ENCODE assay signal across 8 mouse cellular contexts in genomic region chr7:80032216-80033052, GRCm38 (mm10). TPM values are rescaled to one million over a fixed set of nuclear protein-coding genes. Genes with fewer than 3 reads are reported as not detected.
DNase-seq lines count a peak whose midpoint lies in the region; ATAC-seq lines count a peak whose summit lies in the region.

No protein-coding gene starts in this region.

- no peak overlapping the region for H3K4me3 ChIP-seq in forebrain, embryonic 10.5 days
- no peak overlapping the region for H3K4me3 ChIP-seq in forebrain, embryonic 15.5 days
- H3K4me3 ChIP-seq in midbrain, embryonic 11.5 days (ENCODE audit: low read depth, low read length), result no peak overlapping the region
- H3K4me3 ChIP-seq in midbrain, embryonic 15.5 days, result no peak overlapping the region
- H3K4me3 ChIP-seq in liver, embryonic 12.5 days, result no peak overlapping the region
- H3K4me3 ChIP-seq in forebrain, embryonic 11.5 days (ENCODE audit: low read depth, low read length), result no peak overlapping the region

- peaks cover 29% of the 10 kb centered on the region for H3K36me3 ChIP-seq in forebrain, embryonic 10.5 days (replicated peaks)
- H3K36me3 ChIP-seq in forebrain, embryonic 15.5 days, result no peaks in the 10 kb centered on the region
- H3K36me3 ChIP-seq in midbrain, embryonic 11.5 days (ENCODE audit: control insufficient read depth, insufficient read depth, low read length), result no peaks in the 10 kb centered on the region
- no peaks in the 10 kb centered on the region for H3K36me3 ChIP-seq in midbrain, embryonic 15.5 days (replicated peaks)
- H3K36me3 ChIP-seq in liver, embryonic 12.5 days, result peaks cover 7% of the 10 kb centered on the region; the same call in 1 of the 2 replicates
- no peaks in the 10 kb centered on the region for H3K36me3 ChIP-seq in forebrain, embryonic 11.5 days (ENCODE audit: control insufficient read depth, insufficient read depth, low read length)

- peak; percentile 30 for DNase-seq in forebrain, embryonic 10.5 days (ENCODE audit: extremely low spot score, low spot score)
- DNase-seq in midbrain, embryonic 11.5 days (ENCODE audit: low spot score, missing footprints), result peak; percentile 91
- DNase-seq in thymus, postnatal 0 days (ENCODE audit: low spot score), result peak; percentile 53
- no peak for DNase-seq in layer of hippocampus, adult 18-20 months (ENCODE audit: low spot score in 2 of 2)
- DNase-seq in forebrain, embryonic 11.5 days (ENCODE audit: low spot score), result no peak

- H3K27ac ChIP-seq in forebrain, embryonic 10.5 days, result peak overlapping the region; percentile 71; the same call in 1 of the 2 replicates
- no peak overlapping the region for H3K27ac ChIP-seq in forebrain, embryonic 15.5 days (replicated peaks)
- peak overlapping the region; percentile 16; the same call in 1 of the 2 replicates for H3K27ac ChIP-seq in midbrain, embryonic 11.5 days (ENCODE audit: low read depth, low read length)
- H3K27ac ChIP-seq in midbrain, embryonic 15.5 days, result no peak overlapping the region
- H3K27ac ChIP-seq in liver, embryonic 12.5 days, result peak overlapping the region; percentile 70
- H3K27ac ChIP-seq in forebrain, embryonic 11.5 days (ENCODE audit: low read depth, low read length), result no peak overlapping the region

- H3K9ac ChIP-seq in forebrain, embryonic 15.5 days (replicated peaks), result no peak overlapping the region
- H3K9ac ChIP-seq in midbrain, embryonic 11.5 days (ENCODE audit: low read length), result no peak overlapping the region
- no peak overlapping the region for H3K9ac ChIP-seq in midbrain, embryonic 15.5 days
- H3K9ac ChIP-seq in liver, embryonic 12.5 days, result peak overlapping the region; percentile 29; the same call in 1 of the 2 replicates
- no peak overlapping the region for H3K9ac ChIP-seq in forebrain, embryonic 11.5 days (ENCODE audit: low read length)

- ATAC-seq in forebrain, embryonic 15.5 days (replicated peaks), result no peak
- 0 out of 2 replicates have a peak, but pooled peaks have one; percentile 15 for ATAC-seq in midbrain, embryonic 11.5 days (ENCODE audit: low FRiP score)
- no peak for ATAC-seq in midbrain, embryonic 15.5 days (replicated peaks)
- ATAC-seq in liver, embryonic 12.5 days, result peak; percentile 44
- no peak for ATAC-seq in forebrain, embryonic 11.5 days (replicated peaks; ENCODE audit: low FRiP score)

- H3K4me2 ChIP-seq in forebrain, embryonic 15.5 days (replicated peaks), result no peak overlapping the region
- H3K4me2 ChIP-seq in midbrain, embryonic 11.5 days, result no peak overlapping the region
- H3K4me2 ChIP-seq in midbrain, embryonic 15.5 days, result no peak overlapping the region
- H3K4me2 ChIP-seq in liver, embryonic 12.5 days, result peak overlapping the region; percentile 56
- H3K4me2 ChIP-seq in forebrain, embryonic 11.5 days (ENCODE audit: low read depth, low read length, severe bottlenecking), result no peak overlapping the region

- WGBS in forebrain, embryonic 10.5 days, result 52% methylated on average over 10 of the region's 10 CpGs
- whole genome bisulfite sequencing in forebrain, embryonic 15.5 days, result 52% methylated on average over 10 of the region's 10 CpGs
- WGBS in midbrain, embryonic 11.5 days, result 28% methylated on average over 10 of the region's 10 CpGs
- WGBS in midbrain, embryonic 15.5 days, result 42% methylated on average over 10 of the region's 10 CpGs
- 36% methylated on average over 10 of the region's 10 CpGs for WGBS in liver, embryonic 12.5 days (ENCODE audit: insufficient replicate concordance)
- WGBS in forebrain, embryonic 11.5 days, result 56% methylated on average over 10 of the region's 10 CpGs

- H3K4me1 ChIP-seq in forebrain, embryonic 10.5 days, result peaks cover 88% of the 10 kb centered on the region
- peaks cover 59% of the 10 kb centered on the region for H3K4me1 ChIP-seq in forebrain, embryonic 15.5 days
- peaks cover 60% of the 10 kb centered on the region for H3K4me1 ChIP-seq in midbrain, embryonic 11.5 days (ENCODE audit: control insufficient read depth, insufficient read depth, low read length)
- peaks cover 36% of the 10 kb centered on the region for H3K4me1 ChIP-seq in midbrain, embryonic 15.5 days
- peaks cover 91% of the 10 kb centered on the region for H3K4me1 ChIP-seq in liver, embryonic 12.5 days
- peaks cover 16% of the 10 kb centered on the region for H3K4me1 ChIP-seq in forebrain, embryonic 11.5 days (replicated peaks; ENCODE audit: control insufficient read depth, insufficient read depth, low read length)

- H3K9me3 ChIP-seq in forebrain, embryonic 10.5 days, result no peaks in the 10 kb centered on the region
- H3K9me3 ChIP-seq in forebrain, embryonic 15.5 days, result no peaks in the 10 kb centered on the region
- no peaks in the 10 kb centered on the region for H3K9me3 ChIP-seq in midbrain, embryonic 11.5 days (ENCODE audit: control insufficient read depth, low read length)
- no peaks in the 10 kb centered on the region for H3K9me3 ChIP-seq in midbrain, embryonic 15.5 days
- no peaks in the 10 kb centered on the region for H3K9me3 ChIP-seq in liver, embryonic 12.5 days (replicated peaks)
- H3K9me3 ChIP-seq in forebrain, embryonic 11.5 days (ENCODE audit: control insufficient read depth, low read length), result no peaks in the 10 kb centered on the region

- H3K27me3 ChIP-seq in forebrain, embryonic 10.5 days (ENCODE audit: poor library complexity, severe bottlenecking), result no peaks in the 10 kb centered on the region
- H3K27me3 ChIP-seq in forebrain, embryonic 15.5 days, result no peaks in the 10 kb centered on the region
- H3K27me3 ChIP-seq in midbrain, embryonic 11.5 days (ENCODE audit: control insufficient read depth, insufficient read depth, low read length), result no peaks in the 10 kb centered on the region
- no peaks in the 10 kb centered on the region for H3K27me3 ChIP-seq in midbrain, embryonic 15.5 days (replicated peaks)
- H3K27me3 ChIP-seq in liver, embryonic 12.5 days (replicated peaks), result no peaks in the 10 kb centered on the region
- H3K27me3 ChIP-seq in forebrain, embryonic 11.5 days (ENCODE audit: control insufficient read depth, insufficient read depth, low read length), result no peaks in the 10 kb centered on the region

RNA-seq across cellular contexts. Expression of gene Zfp710, which starts 7.8 kb away (rescaled TPM):
- polyA plus RNA-seq in forebrain, embryonic 10.5 days (2016; fragmentation: Nextera tagmentation; extraction: Ambion mirVana), result 33.3 and 33.4 TPM in 2 replicates
- 21.1 and 22.1 TPM in 2 replicates for polyA plus RNA-seq in forebrain, embryonic 15.5 days (2015; fragmentation: Nextera tagmentation; extraction: Ambion mirVana)
- 25.6 and 31.3 TPM in 2 replicates for polyA plus RNA-seq in midbrain, embryonic 11.5 days (2014; fragmentation: Nextera tagmentation; extraction: Ambion mirVana)
- 18.0 and 18.6 TPM in 2 replicates for polyA plus RNA-seq in midbrain, embryonic 15.5 days (2015; fragmentation: Nextera tagmentation; extraction: Ambion mirVana)
- 7.2 and 8.9 TPM in 2 replicates for polyA plus RNA-seq in liver, embryonic 12.5 days (2016; fragmentation: Nextera tagmentation; extraction: Ambion mirVana)
- 6.5 and 7.3 TPM in 2 replicates for polyA plus RNA-seq in thymus, postnatal 0 days (2015; fragmentation: Nextera tagmentation; extraction: Ambion mirVana)
- 10 to 100 TPM; 25.6 to 26.0 TPM for total RNA-seq in layer of hippocampus, adult 18-20 months (2021)
- 27.9 and 33.0 TPM in 2 replicates for polyA plus RNA-seq in forebrain, embryonic 11.5 days (2014; fragmentation: Nextera tagmentation; extraction: Ambion mirVana)

Comparison
In these comparisons a context has a peak if more than half of its experiments do, and no peak if none do; other contexts are left out.
1. DNase-seq: peak in forebrain, embryonic 10.5 days (single experiment), midbrain, embryonic 11.5 days (single experiment) and thymus, postnatal 0 days (single experiment); none in layer of hippocampus, adult 18-20 months (0 of 2) and forebrain, embryonic 11.5 days (single experiment).
2. H3K27ac ChIP-seq: peak in forebrain, embryonic 10.5 days (single experiment), midbrain, embryonic 11.5 days (single experiment) and liver, embryonic 12.5 days (single experiment); none in forebrain, embryonic 15.5 days (single experiment), midbrain, embryonic 15.5 days (single experiment) and forebrain, embryonic 11.5 days (single experiment).
3. ATAC-seq: peak in midbrain, embryonic 11.5 days (single experiment) and liver, embryonic 12.5 days (single experiment); none in forebrain, embryonic 15.5 days (single experiment), midbrain, embryonic 15.5 days (single experiment) and forebrain, embryonic 11.5 days (single experiment).